Mouse (Mus musculus): ENCODE measurements around the gene Man1c1. TPM values are rescaled to one million over a fixed set of nuclear protein-coding genes. Genes with fewer than 3 reads are reported as not detected.

Gene Man1c1
- polyA plus RNA-seq, 1 experiment from 2014 or later = 7.2 TPM

DNA sequence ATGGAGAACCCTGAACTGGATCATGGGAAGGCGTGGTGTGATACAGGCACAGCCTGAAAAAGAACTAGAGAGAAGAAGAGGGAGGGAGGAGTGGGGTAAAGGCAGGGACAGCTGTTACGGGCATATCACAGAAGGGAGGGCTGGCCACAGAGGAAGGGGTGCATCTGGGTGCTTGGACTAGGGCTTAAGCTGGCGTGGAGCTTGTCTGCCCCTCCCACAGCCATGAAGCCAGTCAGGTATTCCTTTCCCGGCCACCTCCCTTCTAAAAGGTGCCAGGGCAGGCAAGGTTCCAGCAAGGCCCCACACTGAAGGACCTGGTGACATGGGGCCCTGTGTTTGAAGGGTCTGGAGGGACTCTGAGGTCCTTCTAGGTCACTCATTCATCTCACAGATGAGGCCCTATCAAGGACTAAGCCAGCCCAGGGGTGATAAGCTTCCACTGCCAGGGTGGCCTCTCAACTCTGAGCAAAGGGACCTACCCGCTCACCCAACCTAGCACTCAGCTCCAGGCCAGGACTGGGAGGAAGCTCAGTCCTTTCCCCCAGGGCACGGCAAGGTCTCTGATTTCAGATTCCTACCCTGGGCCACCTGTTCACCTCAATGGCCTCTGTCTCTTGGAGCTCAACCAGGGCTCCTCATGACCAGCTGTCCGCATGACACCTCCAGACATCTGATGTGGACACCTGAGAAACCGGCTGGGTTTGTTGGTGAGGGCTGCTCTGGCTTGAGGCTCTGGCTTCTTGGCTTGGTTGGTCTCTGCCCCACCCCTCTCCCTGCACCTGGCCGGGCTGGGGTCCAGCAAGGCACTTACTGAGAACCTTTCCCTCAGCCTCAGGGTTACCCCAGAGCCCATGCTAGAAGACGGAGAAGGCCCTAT is 107.0 kb downstream of the Man1c1 start:
- Histone ChIP-seq H3K27ac (no peak overlapping the region), H3K4me3 (replicated peaks; ENCODE audit: low read length) (no peak overlapping the region), H3K4me2 (replicated peaks) (no peak overlapping the region), H3K36me3 (replicated peaks; ENCODE audit: control insufficient read depth, insufficient read depth) (no peaks in the 10 kb centered on the region), H3K4me1 (replicated peaks; ENCODE audit: control insufficient read depth, insufficient read depth, low read length) (peaks cover 17% of the 10 kb centered on the region), H3K27me3 (ENCODE audit: control insufficient read depth, insufficient read depth, low read length) (no peaks in the 10 kb centered on the region), H3K9me3 (ENCODE audit: control insufficient read depth, low read length) (no peaks in the 10 kb centered on the region), H3K9ac (no peak overlapping the region)
- DNase-seq (ENCODE audit: low spot score) (no peak), ATAC-seq (ENCODE audit: low FRiP score) (no peak)
- 87% methylated on average over 10 of the region's 10 CpGs for WGBS

DNA sequence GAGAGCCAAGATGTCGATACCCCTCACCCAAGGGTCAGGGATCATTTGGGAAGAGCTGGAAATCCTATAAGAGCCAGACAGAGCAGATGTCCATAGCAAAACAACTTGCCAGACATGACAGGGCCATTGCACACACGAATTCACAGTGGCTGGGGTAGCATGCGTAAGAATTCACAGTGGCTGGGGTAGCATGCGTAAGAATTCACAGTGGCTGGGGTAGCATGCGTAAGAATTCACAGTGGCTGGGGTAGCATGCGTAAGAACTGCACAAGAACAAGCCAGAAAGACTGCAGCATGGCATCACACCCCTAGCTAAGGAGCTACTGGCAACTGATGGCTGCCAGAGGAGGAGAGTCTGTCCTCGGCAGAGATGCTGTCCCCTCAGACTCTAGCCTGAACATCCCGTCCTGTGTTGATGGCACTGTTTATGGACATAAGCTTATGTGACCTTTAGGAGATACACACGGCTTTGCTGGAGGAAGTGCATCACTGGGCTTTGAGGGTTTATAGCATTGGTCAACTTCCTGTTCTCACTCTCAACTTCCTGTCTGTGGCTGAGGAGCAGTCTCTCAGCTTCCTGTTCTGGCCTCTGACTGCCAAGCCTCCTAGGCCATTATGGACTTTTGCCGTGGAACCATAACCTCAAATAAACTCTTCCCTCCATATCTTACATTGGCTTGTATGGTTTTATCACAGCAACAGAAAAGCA is 109.2 kb downstream of the Man1c1 start:
- Histone ChIP-seq H3K9ac (no peak overlapping the region), H3K27ac (no peak overlapping the region), H3K9me3 (ENCODE audit: control insufficient read depth, low read length) (no peaks in the 10 kb centered on the region), H3K4me3 (replicated peaks; ENCODE audit: low read length) (no peak overlapping the region), H3K36me3 (replicated peaks; ENCODE audit: control insufficient read depth, insufficient read depth) (no peaks in the 10 kb centered on the region), H3K4me1 (replicated peaks; ENCODE audit: control insufficient read depth, insufficient read depth, low read length) (peaks cover 17% of the 10 kb centered on the region), H3K27me3 (ENCODE audit: control insufficient read depth, insufficient read depth, low read length) (no peaks in the 10 kb centered on the region), H3K4me2 (replicated peaks) (no peak overlapping the region)
- whole genome bisulfite sequencing = 91% methylated on average over 10 of the region's 10 CpGs
- DNase-seq (ENCODE audit: low spot score) (no peak), ATAC-seq (ENCODE audit: low FRiP score) (no peak)

DNA sequence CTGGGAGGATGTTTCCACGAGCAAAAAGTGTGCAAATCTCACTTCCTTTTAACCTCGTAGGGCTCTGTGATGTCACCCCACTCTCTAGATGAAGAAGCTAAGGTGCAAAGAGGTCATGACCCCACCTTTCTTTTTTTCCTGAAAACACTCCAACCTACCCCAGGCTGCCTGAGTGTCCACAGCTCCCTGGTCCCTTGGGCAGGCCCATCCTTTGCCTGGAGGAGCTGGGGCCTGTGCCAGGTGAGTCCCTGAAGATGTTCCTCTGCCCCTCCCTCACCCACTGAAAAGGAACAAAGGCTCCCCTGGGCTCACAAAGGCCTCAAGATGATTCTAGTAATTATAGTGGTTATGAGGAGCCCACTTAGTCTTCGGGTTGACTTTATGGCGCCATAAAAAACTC is 111.6 kb downstream of the Man1c1 start:
- 67% methylated on average over 4 of the region's 4 CpGs for WGBS

DNA sequence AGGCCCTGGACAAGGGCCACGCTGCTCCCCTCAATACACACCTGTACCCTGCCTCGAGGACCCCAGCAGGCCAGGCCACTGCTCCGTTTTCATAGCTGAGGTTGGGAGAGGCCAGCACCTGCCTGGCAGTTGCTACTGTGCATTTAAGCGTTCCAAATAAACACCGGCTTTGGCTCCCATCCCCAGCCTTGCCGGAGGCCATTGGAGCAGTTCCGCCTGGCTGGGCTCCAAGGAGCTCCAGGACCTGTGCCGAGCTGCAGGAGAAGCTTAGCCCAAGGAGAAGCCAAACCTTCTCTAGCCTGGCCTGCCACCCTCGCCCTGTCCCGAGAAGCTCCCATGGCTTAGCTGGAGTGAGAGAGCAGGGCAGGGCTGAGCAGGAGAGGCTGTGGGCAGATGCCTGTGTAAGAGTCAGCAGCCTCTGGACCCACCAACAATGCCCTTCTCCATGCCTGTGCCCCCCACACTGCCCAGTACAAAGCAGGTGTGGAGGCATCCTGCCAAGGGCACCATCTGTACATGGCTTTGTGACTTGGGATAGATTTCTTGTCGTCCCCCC is 112.5 kb downstream of the Man1c1 start:
- Histone ChIP-seq H3K9me3 (ENCODE audit: control insufficient read depth, low read length) (no peaks in the 10 kb centered on the region), H3K4me2 (replicated peaks) (no peak overlapping the region), H3K36me3 (replicated peaks; ENCODE audit: control insufficient read depth, insufficient read depth) (no peaks in the 10 kb centered on the region), H3K27ac (peak overlapping the region; percentile 53), H3K4me3 (replicated peaks; ENCODE audit: low read length) (no peak overlapping the region), H3K9ac (no peak overlapping the region), H3K27me3 (ENCODE audit: control insufficient read depth, insufficient read depth, low read length) (no peaks in the 10 kb centered on the region), H3K4me1 (replicated peaks; ENCODE audit: control insufficient read depth, insufficient read depth, low read length) (peaks cover 11% of the 10 kb centered on the region)
- ATAC-seq (ENCODE audit: low FRiP score) = peak; percentile 73
- peak; percentile 74 for DNase-seq (ENCODE audit: low spot score)
- 39% methylated on average over 11 of the region's 11 CpGs for WGBS

More for the DNA sequence above, 111.6 kb downstream of the Man1c1 start:
- H3K9ac ChIP-seq = no peak overlapping the region
- H3K4me3 ChIP-seq (replicated peaks; ENCODE audit: low read length) = no peak overlapping the region
- H3K9me3 ChIP-seq (ENCODE audit: control insufficient read depth, low read length) = no peaks in the 10 kb centered on the region
- H3K4me1 ChIP-seq (replicated peaks; ENCODE audit: control insufficient read depth, insufficient read depth, low read length) = peaks cover 11% of the 10 kb centered on the region
- H3K27me3 ChIP-seq (ENCODE audit: control insufficient read depth, insufficient read depth, low read length) = no peaks in the 10 kb centered on the region
- no peak for ATAC-seq (ENCODE audit: low FRiP score)
- no peak for DNase-seq (ENCODE audit: low spot score)
- no peak overlapping the region for H3K27ac ChIP-seq
- H3K4me2 ChIP-seq (replicated peaks) = no peak overlapping the region
- H3K36me3 ChIP-seq (replicated peaks; ENCODE audit: control insufficient read depth, insufficient read depth) = no peaks in the 10 kb centered on the region

DNA sequence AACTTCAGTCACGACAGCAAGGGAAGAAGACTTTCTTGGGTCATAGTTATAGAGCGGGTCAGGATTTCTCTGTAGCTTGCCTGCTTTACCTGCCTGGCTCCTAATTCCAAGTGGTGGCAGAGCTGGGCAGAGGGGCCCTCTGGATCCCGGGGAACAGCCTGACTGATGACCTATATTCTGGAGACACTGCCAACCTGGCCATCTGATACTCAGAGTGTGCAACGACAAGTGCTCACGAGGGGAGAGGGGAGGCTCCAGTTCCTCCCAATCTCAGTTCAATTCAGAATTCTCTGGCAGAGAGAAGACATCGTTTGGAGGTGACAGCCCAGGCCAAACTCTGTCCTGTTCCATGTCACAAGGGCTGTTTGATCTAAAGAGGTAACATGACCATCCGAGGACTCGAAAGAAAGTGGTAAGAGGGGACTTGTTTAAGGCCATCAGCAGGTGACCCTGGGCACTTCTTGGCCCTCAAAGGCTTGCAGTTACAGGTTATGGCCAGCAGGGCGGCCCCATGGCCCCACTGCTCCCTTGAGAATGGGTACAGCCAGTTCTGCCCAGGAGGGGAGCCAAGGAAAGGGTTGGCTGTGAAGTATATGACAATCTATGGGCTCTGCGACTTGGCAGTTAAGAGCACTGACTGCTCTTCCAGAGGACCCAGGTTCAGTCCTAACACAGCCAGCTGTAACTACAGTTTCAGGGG is 113.7 kb downstream of the Man1c1 start:
- 80% methylated on average over 10 of the region's 10 CpGs for WGBS
- ATAC-seq (ENCODE audit: low FRiP score) (no peak), DNase-seq (ENCODE audit: low spot score) (no peak)
- Histone ChIP-seq H3K4me1 (replicated peaks; ENCODE audit: control insufficient read depth, insufficient read depth, low read length) (peaks cover 11% of the 10 kb centered on the region), H3K4me3 (replicated peaks; ENCODE audit: low read length) (no peak overlapping the region), H3K9me3 (ENCODE audit: control insufficient read depth, low read length) (no peaks in the 10 kb centered on the region), H3K4me2 (replicated peaks) (no peak overlapping the region), H3K27ac (no peak overlapping the region), H3K36me3 (replicated peaks; ENCODE audit: control insufficient read depth, insufficient read depth) (no peaks in the 10 kb centered on the region), H3K9ac (no peak overlapping the region), H3K27me3 (ENCODE audit: control insufficient read depth, insufficient read depth, low read length) (no peaks in the 10 kb centered on the region)

DNA sequence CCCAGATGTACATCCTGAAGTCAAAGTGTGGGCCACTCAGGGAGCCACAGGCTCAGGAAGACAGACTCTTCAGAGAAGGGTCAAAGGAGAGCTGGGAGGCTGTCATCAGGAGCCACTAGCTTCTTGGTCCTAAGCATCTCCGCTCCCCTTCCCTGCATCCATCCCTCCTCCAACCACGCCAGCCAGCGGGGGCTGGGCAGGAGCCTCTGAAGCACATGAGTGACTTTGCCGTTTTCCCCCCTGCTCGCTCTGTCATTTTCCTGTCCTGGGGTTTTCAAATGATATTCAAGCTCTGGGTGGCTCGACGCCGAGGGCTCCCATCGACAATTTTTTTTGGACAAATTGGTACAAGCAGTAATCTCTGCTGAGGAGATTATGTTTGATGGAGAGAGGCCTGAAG is 114.3 kb downstream of the Man1c1 start:
- Histone ChIP-seq H3K4me2 (replicated peaks) (no peak overlapping the region), H3K27me3 (ENCODE audit: control insufficient read depth, insufficient read depth, low read length) (no peaks in the 10 kb centered on the region), H3K4me1 (replicated peaks; ENCODE audit: control insufficient read depth, insufficient read depth, low read length) (peaks cover 11% of the 10 kb centered on the region), H3K36me3 (replicated peaks; ENCODE audit: control insufficient read depth, insufficient read depth) (no peaks in the 10 kb centered on the region), H3K4me3 (replicated peaks; ENCODE audit: low read length) (no peak overlapping the region), H3K9me3 (ENCODE audit: control insufficient read depth, low read length) (no peaks in the 10 kb centered on the region), H3K27ac (no peak overlapping the region), H3K9ac (no peak overlapping the region)
- no peak for DNase-seq (ENCODE audit: low spot score)
- WGBS = 70% methylated on average over 9 of the region's 9 CpGs
- no peak for ATAC-seq (ENCODE audit: low FRiP score)

DNA sequence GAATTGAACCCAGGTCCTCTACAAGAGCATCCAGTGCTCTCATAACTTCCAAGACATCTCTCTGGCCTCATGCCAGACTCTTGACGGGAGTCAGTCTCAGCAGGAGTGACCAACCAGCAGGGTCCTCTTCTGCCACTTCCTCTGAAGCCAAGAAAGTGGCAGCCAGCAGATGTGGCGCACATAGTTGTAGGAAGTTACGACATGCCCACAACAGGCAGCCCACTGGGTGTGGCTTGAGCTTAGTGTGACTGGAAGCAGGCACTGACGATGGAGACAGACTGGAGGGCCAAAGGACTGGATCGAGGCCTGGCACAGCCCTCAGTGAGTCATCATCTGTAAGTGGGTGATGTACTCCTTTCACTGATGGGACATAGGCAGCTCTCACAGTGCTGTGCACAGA is 115.1 kb downstream of the Man1c1 start:
- ATAC-seq (ENCODE audit: low FRiP score) = no peak
- 87% methylated on average over 5 of the region's 5 CpGs for WGBS
- no peak overlapping the region for H3K27ac ChIP-seq
- peaks cover 11% of the 10 kb centered on the region for H3K4me1 ChIP-seq (replicated peaks; ENCODE audit: control insufficient read depth, insufficient read depth, low read length)
- no peaks in the 10 kb centered on the region for H3K9me3 ChIP-seq (ENCODE audit: control insufficient read depth, low read length)
- no peaks in the 10 kb centered on the region for H3K36me3 ChIP-seq (replicated peaks; ENCODE audit: control insufficient read depth, insufficient read depth)
- H3K4me2 ChIP-seq (replicated peaks) = no peak overlapping the region
- H3K4me3 ChIP-seq (replicated peaks; ENCODE audit: low read length) = no peak overlapping the region
- H3K9ac ChIP-seq = no peak overlapping the region
- H3K27me3 ChIP-seq (ENCODE audit: control insufficient read depth, insufficient read depth, low read length) = no peaks in the 10 kb centered on the region
- DNase-seq (ENCODE audit: low spot score) = no peak

DNA sequence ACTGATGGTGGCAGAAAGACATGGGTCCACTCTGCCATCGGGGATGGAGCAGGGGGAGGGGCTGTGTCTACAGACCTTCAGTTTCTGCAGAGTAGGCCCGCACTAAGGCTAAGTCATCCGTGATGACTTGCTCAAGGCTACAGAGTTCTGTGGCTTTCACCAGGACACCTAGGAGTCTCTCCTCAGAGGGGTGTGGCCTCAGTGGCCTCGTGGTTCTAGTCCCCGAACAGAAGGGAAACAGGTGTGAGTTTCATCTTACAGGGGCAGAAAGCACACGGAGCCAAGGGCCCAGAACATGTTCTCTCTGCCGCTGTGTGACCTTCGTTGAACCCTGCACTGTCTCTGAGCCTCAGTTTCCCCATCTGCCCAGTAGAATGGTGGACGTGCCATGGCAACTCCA is 115.8 kb downstream of the Man1c1 start:
- Histone ChIP-seq H3K27ac (no peak overlapping the region), H3K9me3 (ENCODE audit: control insufficient read depth, low read length) (no peaks in the 10 kb centered on the region), H3K9ac (no peak overlapping the region), H3K36me3 (replicated peaks; ENCODE audit: control insufficient read depth, insufficient read depth) (no peaks in the 10 kb centered on the region), H3K27me3 (ENCODE audit: control insufficient read depth, insufficient read depth, low read length) (no peaks in the 10 kb centered on the region), H3K4me3 (replicated peaks; ENCODE audit: low read length) (no peak overlapping the region), H3K4me2 (replicated peaks) (no peak overlapping the region), H3K4me1 (replicated peaks; ENCODE audit: control insufficient read depth, insufficient read depth, low read length) (peaks cover 11% of the 10 kb centered on the region)
- ATAC-seq (ENCODE audit: low FRiP score) (no peak), DNase-seq (ENCODE audit: low spot score) (no peak)
- WGBS = 91% methylated on average over 9 of the region's 9 CpGs

DNA sequence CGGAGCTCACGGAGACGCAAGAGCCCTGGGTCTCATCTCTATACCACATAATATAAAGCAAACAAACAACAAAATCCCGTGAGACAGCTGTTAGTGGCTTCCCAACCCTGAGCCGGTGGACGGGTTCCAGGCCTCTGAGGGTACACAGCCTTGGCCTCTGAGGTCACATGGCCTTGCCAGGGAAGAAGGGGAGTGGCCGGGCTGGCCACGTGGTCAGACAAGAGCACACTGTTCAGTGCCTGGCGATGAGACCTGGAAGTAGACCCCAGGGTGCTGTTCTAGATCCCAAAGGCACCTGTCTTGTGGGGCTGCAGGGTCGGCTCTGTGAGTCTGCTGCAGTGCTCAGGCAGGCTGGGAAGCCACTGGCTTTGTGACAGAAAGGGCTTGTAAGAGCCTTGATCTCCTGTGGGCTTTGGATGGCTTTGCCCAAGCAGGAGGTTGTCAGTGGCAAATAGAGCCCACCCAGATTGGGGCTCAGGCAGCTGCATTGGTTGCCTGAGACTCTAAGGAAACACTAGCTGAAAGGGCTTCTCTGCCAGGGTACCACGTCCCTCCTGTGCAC is 116.4 kb downstream of the Man1c1 start:
- Histone ChIP-seq H3K4me2 (replicated peaks) (no peak overlapping the region), H3K36me3 (replicated peaks; ENCODE audit: control insufficient read depth, insufficient read depth) (no peaks in the 10 kb centered on the region), H3K9ac (no peak overlapping the region), H3K4me3 (replicated peaks; ENCODE audit: low read length) (no peak overlapping the region), H3K9me3 (ENCODE audit: control insufficient read depth, low read length) (no peaks in the 10 kb centered on the region), H3K27me3 (ENCODE audit: control insufficient read depth, insufficient read depth, low read length) (no peaks in the 10 kb centered on the region), H3K27ac (no peak overlapping the region), H3K4me1 (replicated peaks; ENCODE audit: control insufficient read depth, insufficient read depth, low read length) (peaks cover 11% of the 10 kb centered on the region)
- ATAC-seq (ENCODE audit: low FRiP score) (no peak), DNase-seq (ENCODE audit: low spot score) (no peak)
- WGBS = 67% methylated on average over 11 of the region's 11 CpGs
